ENCODE assay signal across 33 mouse cellular contexts in the genomic region with DNA sequence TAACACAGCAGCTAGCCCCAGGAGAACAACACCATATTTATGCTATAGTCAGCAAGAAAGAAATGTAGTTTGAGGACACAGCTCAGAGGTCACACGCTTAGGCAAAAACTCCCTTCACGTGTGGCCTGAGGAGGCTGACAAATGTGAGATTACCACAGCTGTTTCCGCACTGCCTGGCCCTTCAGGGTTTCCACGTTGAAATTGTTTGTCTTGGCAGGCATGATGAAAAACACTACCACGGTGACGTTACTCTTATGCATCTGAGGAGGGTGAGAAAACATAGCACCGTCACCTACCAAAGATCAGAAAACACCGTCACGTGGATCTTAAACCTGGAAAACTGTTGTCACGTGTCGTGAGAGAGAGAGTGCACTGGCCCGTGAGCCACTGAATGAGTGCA. TPM values are rescaled to one million over a fixed set of nuclear protein-coding genes. Genes with fewer than 3 reads are reported as not detected.
A peak's percentile ranks its signal among the peaks of the same experiment; 100 is the strongest.
DNase-seq lines count a peak whose midpoint lies in the region; ATAC-seq and TF ChIP-seq lines count a peak whose summit lies in the region.
"Had no signal": no experiment of that assay in that cellular context is flagged by ENCODE, and none has a peak within 500 bp of the region (broad histone marks: within the 10 kb centered on the region; RNA-seq: fewer than 3 reads in every experiment).

No protein-coding gene starts in this region.

- no peaks in the 10 kb centered on the region for H3K36me3 ChIP-seq in heart, embryonic 11.5 days (ENCODE audit: control insufficient read depth, insufficient read depth, low read length)
- no peaks in the 10 kb centered on the region for H3K36me3 ChIP-seq in kidney, adult 2 months (ENCODE audit: control insufficient read depth, insufficient read depth, low read length)
- H3K36me3 ChIP-seq in kidney, embryonic 16.5 days (ENCODE audit: insufficient read depth, low read length): no peaks in the 10 kb centered on the region
- H3K36me3 ChIP-seq: embryonic facial prominence, embryonic 15.5 days; forebrain, embryonic 15.5 days; G1E; hindbrain, embryonic 13.5 days; limb, embryonic 12.5 days; midbrain, embryonic 10.5 days; neural tube, embryonic 13.5 days had no signal

- TF ChIP-seq POLR2A in kidney, adult 2 months (IDR thresholded peaks at IDR 0.05; ENCODE audit: low read depth, low read length): no peak
- no peak for TF ChIP-seq POLR2A in lung, adult 2 months (IDR thresholded peaks at IDR 0.05; ENCODE audit: borderline replicate concordance, extremely low read depth, low read depth, low read length)

- H3K9ac ChIP-seq in heart, embryonic 11.5 days (ENCODE audit: low read depth, low read length): no peak overlapping the region
- no peak overlapping the region for H3K9ac ChIP-seq in kidney, embryonic 16.5 days (replicated peaks; ENCODE audit: low read length)
- H3K9ac ChIP-seq: embryonic facial prominence, embryonic 15.5 days; forebrain, embryonic 15.5 days; hindbrain, embryonic 13.5 days; limb, embryonic 12.5 days; liver, embryonic 15.5 days; neural tube, embryonic 13.5 days had no signal

- intact Hi-C loops in heart, postnatal 14 days (cut with DNase I): no loop called here

- H3K4me2 ChIP-seq in heart, embryonic 11.5 days: no peak overlapping the region
- H3K4me2 ChIP-seq in kidney, embryonic 16.5 days (replicated peaks; ENCODE audit: low read depth, low read length): no peak overlapping the region
- H3K4me2 ChIP-seq: embryonic facial prominence, embryonic 15.5 days; forebrain, embryonic 15.5 days; hindbrain, embryonic 13.5 days; limb, embryonic 12.5 days; liver, embryonic 15.5 days; neural tube, embryonic 13.5 days had no signal

- TF ChIP-seq CTCF in kidney, adult 2 months (conservative IDR thresholded peaks at IDR 0.05; ENCODE audit: insufficient read depth, insufficient read length, low read depth, low read length): no peak
- TF ChIP-seq CTCF in lung, adult 2 months (IDR thresholded peaks at IDR 0.05; ENCODE audit: insufficient read depth, low read length): no peak

- 61% methylated on average over 12 of the region's 12 CpGs for WGBS in heart, embryonic 11.5 days (ENCODE audit: insufficient replicate concordance)
- 48% methylated on average over 12 of the region's 12 CpGs for WGBS in kidney, adult 2 months
- whole genome bisulfite sequencing in kidney, embryonic 16.5 days: 57% methylated on average over 12 of the region's 12 CpGs
- 61% methylated on average over 12 of the region's 12 CpGs for WGBS in lung, adult 2 months

- no peaks in the 10 kb centered on the region for H3K4me1 ChIP-seq in heart, embryonic 11.5 days (ENCODE audit: control insufficient read depth, insufficient read depth, low read length)
- H3K4me1 ChIP-seq in kidney, adult 2 months (ENCODE audit: control insufficient read depth, insufficient read depth, low read length): no peaks in the 10 kb centered on the region
- H3K4me1 ChIP-seq in kidney, embryonic 16.5 days (ENCODE audit: insufficient read depth, low read length): no peaks in the 10 kb centered on the region
- H3K4me1 ChIP-seq in lung, adult 2 months (ENCODE audit: control insufficient read depth, insufficient read depth, low read length): no peaks in the 10 kb centered on the region
- H3K4me1 ChIP-seq: embryonic facial prominence, embryonic 15.5 days; forebrain, embryonic 15.5 days; hindbrain, embryonic 13.5 days; limb, embryonic 12.5 days; liver, embryonic 15.5 days; neural tube, embryonic 13.5 days had no signal

- DNase-seq in heart, postnatal 14 days: no peak
- DNase-seq in kidney, adult 2 months: peak; percentile 12
- DNase-seq in lung, adult 18-20 months: peak; percentile 15 to 54
- DNase-seq in lung, adult 2 months: no peak
- DNase-seq in retina, embryonic 14.5 days (ENCODE audit: low spot score): peak; percentile 25
- no peak for DNase-seq in embryo, embryonic 10 days (ENCODE audit: low spot score)
- DNase-seq: adrenal gland, adult 2 months; B cell, adult 2 months; cerebellum, adult 18-20 months; cerebellum, postnatal 14 days; embryo, embryonic 11 days; kidney, postnatal 14 days; layer of hippocampus, postnatal 36 days; right cerebral cortex, adult 18-20 months; right cerebral cortex, postnatal 4 days; thymus, postnatal 14 days had no signal

- H3K9me3 ChIP-seq in heart, embryonic 11.5 days (replicated peaks; ENCODE audit: control insufficient read depth, low read length): no peaks in the 10 kb centered on the region
- no peaks in the 10 kb centered on the region for H3K9me3 ChIP-seq in kidney, embryonic 16.5 days (ENCODE audit: low read length)
- H3K9me3 ChIP-seq: embryonic facial prominence, embryonic 15.5 days; forebrain, embryonic 15.5 days; G1E; hindbrain, embryonic 13.5 days; limb, embryonic 12.5 days; liver, embryonic 15.5 days; midbrain, embryonic 10.5 days; neural tube, embryonic 13.5 days had no signal

- no peaks in the 10 kb centered on the region for H3K27me3 ChIP-seq in heart, embryonic 11.5 days (ENCODE audit: control insufficient read depth, insufficient read depth, low read length)
- no peaks in the 10 kb centered on the region for H3K27me3 ChIP-seq in kidney, adult 2 months (replicated peaks; ENCODE audit: control insufficient read depth, insufficient read depth, low read length)
- H3K27me3 ChIP-seq in kidney, embryonic 16.5 days (ENCODE audit: insufficient read depth, low read length): no peaks in the 10 kb centered on the region
- H3K27me3 ChIP-seq: CH12.LX; embryonic facial prominence, embryonic 15.5 days; forebrain, embryonic 15.5 days; hindbrain, embryonic 13.5 days; limb, embryonic 12.5 days; liver, embryonic 15.5 days; neural tube, embryonic 13.5 days had no signal

- no peak overlapping the region for H3K27ac ChIP-seq in heart, embryonic 11.5 days (ENCODE audit: low read depth, low read length)
- no peak overlapping the region for H3K27ac ChIP-seq in kidney, adult 2 months (ENCODE audit: insufficient read depth, low read depth, low read length)
- H3K27ac ChIP-seq in kidney, embryonic 16.5 days (ENCODE audit: low read length): no peak overlapping the region
- H3K27ac ChIP-seq: embryonic facial prominence, embryonic 15.5 days; forebrain, embryonic 15.5 days; hindbrain, embryonic 13.5 days; limb, embryonic 12.5 days; liver, embryonic 15.5 days; midbrain, embryonic 10.5 days; neural tube, embryonic 13.5 days had no signal

- ATAC-seq in heart, embryonic 11.5 days (replicated peaks; ENCODE audit: insufficient number of reproducible peaks, low FRiP score, low TSS enrichment): 0 out of 2 replicates have a peak, but pooled peaks have one; percentile 35
- ATAC-seq in kidney, embryonic 16.5 days (ENCODE audit: low FRiP score, low TSS enrichment): no peak
- ATAC-seq: forebrain, embryonic 15.5 days; midbrain, embryonic 16.5 days had no signal

- H3K4me3 ChIP-seq in heart, embryonic 11.5 days (ENCODE audit: low read depth, low read length): no peak overlapping the region
- H3K4me3 ChIP-seq in kidney, adult 2 months (ENCODE audit: insufficient read depth, low read depth, low read length): no peak overlapping the region
- no peak overlapping the region for H3K4me3 ChIP-seq in kidney, embryonic 16.5 days (ENCODE audit: low read length)
- no peak overlapping the region for H3K4me3 ChIP-seq in lung, adult 2 months (replicated peaks; ENCODE audit: extremely low read depth, low read depth, low read length)
- H3K4me3 ChIP-seq: embryonic facial prominence, embryonic 15.5 days; forebrain, embryonic 15.5 days; hindbrain, embryonic 13.5 days; limb, embryonic 12.5 days; liver, embryonic 15.5 days; midbrain, embryonic 10.5 days; myocyte; neural tube, embryonic 13.5 days had no signal

RNA-seq across cellular contexts. Expression of a gene that starts 21.5 kb away (rescaled TPM):
- polyA plus RNA-seq in heart, embryonic 11.5 days (2014; fragmentation: Nextera tagmentation; extraction: Ambion mirVana): 0.36 TPM in 1 of 2 replicates, not detected in the other
- under 1 TPM in 1 of 2 experiments, not detected in 1; 0.17 TPM for total RNA-seq in heart, postnatal 14 days (2021)
- 11.5 and 14.8 TPM in 2 replicates for polyA plus RNA-seq in kidney, adult 2 months (2012; rRNA removed)
- polyA plus RNA-seq in kidney, embryonic 16.5 days (2015; fragmentation: Nextera tagmentation; extraction: Ambion mirVana): 0.27 TPM in 2 replicates
- 0.18 and 1.3 TPM in 2 replicates for polyA plus RNA-seq in lung, adult 2 months (2012; rRNA removed)
- total RNA-seq: CH12.LX; G1E; left cerebral cortex, postnatal 10 days had no signal
- polyA plus RNA-seq: forebrain, embryonic 15.5 days; G1E; limb, embryonic 12.5 days; myocyte; neural tube, embryonic 13.5 days; stomach, embryonic 14.5 days had no signal

RNA-seq across cellular contexts. Expression of a gene that starts 38.1 kb away (rescaled TPM):
- polyA plus RNA-seq in heart, embryonic 11.5 days (2014; fragmentation: Nextera tagmentation; extraction: Ambion mirVana): 1.4 TPM in 1 of 2 replicates, not detected in the other
- not detected for total RNA-seq in heart, postnatal 14 days (2021)
- polyA plus RNA-seq in kidney, adult 2 months (2012; rRNA removed): 0.14 and 0.30 TPM in 2 replicates
- polyA plus RNA-seq in kidney, embryonic 16.5 days (2015; fragmentation: Nextera tagmentation; extraction: Ambion mirVana): 0.37 and 0.55 TPM in 2 replicates
- polyA plus RNA-seq in lung, adult 2 months (2012; rRNA removed): 0.65 and 0.92 TPM in 2 replicates
- total RNA-seq: gastrocnemius, adult 8-10 months; heart, postnatal 10 days had no signal
- polyA plus RNA-seq: G1E had no signal

RNA-seq across cellular contexts. Expression of a gene that starts 56.4 kb away (rescaled TPM):
- 651 and 686 TPM in 2 replicates for polyA plus RNA-seq in heart, embryonic 11.5 days (2014; fragmentation: Nextera tagmentation; extraction: Ambion mirVana)
- 1,000 to 10,000 TPM; 1,994 to 2,026 TPM for total RNA-seq in heart, postnatal 14 days (2021)
- 2,043 and 2,340 TPM in 2 replicates for polyA plus RNA-seq in kidney, adult 2 months (2012; rRNA removed)
- polyA plus RNA-seq in kidney, embryonic 16.5 days (2015; fragmentation: Nextera tagmentation; extraction: Ambion mirVana): 945 and 1,022 TPM in 2 replicates
- 138 and 224 TPM in 2 replicates for polyA plus RNA-seq in lung, adult 2 months (2012; rRNA removed)
- total RNA-seq: G1E had no signal
- polyA plus RNA-seq: G1E had no signal

Comparison
In these comparisons a context has a peak if more than half of its experiments do, and no peak if none do; other contexts are left out.
1. DNase-seq: peak in kidney, adult 2 months (single experiment), lung, adult 18-20 months (2 of 2) and retina, embryonic 14.5 days (single experiment); none in heart, postnatal 14 days (0 of 2), lung, adult 2 months (single experiment) and embryo, embryonic 10 days (single experiment).